Mouse (Mus musculus): Measurements from ENCODE around the gene Ncor1. TPM values are rescaled to one million over a fixed set of nuclear protein-coding genes. Genes with fewer than 3 reads are reported as not detected.

The Ncor1 gene
- polyA plus RNA-seq, 1 experiment from 2014 or later, result 149 TPM

GRCm38 (mm10) chr11:62371776-62372175, 86.6 kb downstream of the Ncor1 start:
- no peak for ATAC-seq (replicated peaks; ENCODE audit: insufficient number of reproducible peaks, low FRiP score, low TSS enrichment)
- Histone ChIP-seq H3K4me1 (ENCODE audit: control insufficient read depth, insufficient read depth, low read length) (no peaks in the 10 kb centered on the region), H3K27ac (ENCODE audit: low read depth, low read length) (no peak overlapping the region), H3K9me3 (replicated peaks; ENCODE audit: control insufficient read depth, low read length) (no peaks in the 10 kb centered on the region), H3K4me2 (no peak overlapping the region), H3K4me3 (ENCODE audit: low read depth, low read length) (no peak overlapping the region), H3K27me3 (ENCODE audit: control insufficient read depth, insufficient read depth, low read length) (no peaks in the 10 kb centered on the region), H3K36me3 (ENCODE audit: control insufficient read depth, insufficient read depth, low read length) (peaks cover 20% of the 10 kb centered on the region), H3K9ac (ENCODE audit: low read depth, low read length) (no peak overlapping the region)
- WGBS (ENCODE audit: insufficient replicate concordance), result 91% methylated on average over 2 of the region's 2 CpGs

GRCm38 (mm10) chr11:62369924-62370323, 88.4 kb downstream of the Ncor1 start:
- H3K36me3 ChIP-seq (ENCODE audit: control insufficient read depth, insufficient read depth, low read length), result peaks cover 21% of the 10 kb centered on the region
- ATAC-seq (replicated peaks; ENCODE audit: insufficient number of reproducible peaks, low FRiP score, low TSS enrichment), result no peak

GRCm38 (mm10) chr11:62366879-62367278, 91.5 kb downstream of the Ncor1 start:
- Histone ChIP-seq H3K36me3 (ENCODE audit: control insufficient read depth, insufficient read depth, low read length) (peaks cover 12% of the 10 kb centered on the region), H3K27ac (ENCODE audit: low read depth, low read length) (no peak overlapping the region)
- WGBS (ENCODE audit: insufficient replicate concordance), result 87% methylated on average over 6 of the region's 6 CpGs

More at GRCm38 (mm10) chr11:62369924-62370323, 88.4 kb downstream of the Ncor1 start:
- H3K27me3 ChIP-seq (ENCODE audit: control insufficient read depth, insufficient read depth, low read length), result no peaks in the 10 kb centered on the region
- H3K27ac ChIP-seq (ENCODE audit: low read depth, low read length), result no peak overlapping the region
- no peaks in the 10 kb centered on the region for H3K4me1 ChIP-seq (ENCODE audit: control insufficient read depth, insufficient read depth, low read length)
- H3K4me3 ChIP-seq (ENCODE audit: low read depth, low read length), result no peak overlapping the region
- no peaks in the 10 kb centered on the region for H3K9me3 ChIP-seq (replicated peaks; ENCODE audit: control insufficient read depth, low read length)
- H3K4me2 ChIP-seq, result no peak overlapping the region
- no peak overlapping the region for H3K9ac ChIP-seq (ENCODE audit: low read depth, low read length)

GRCm38 (mm10) chr11:62355216-62355615, 103.1 kb downstream of the Ncor1 start:
- Histone ChIP-seq H3K27me3 (ENCODE audit: control insufficient read depth, insufficient read depth, low read length) (no peaks in the 10 kb centered on the region), H3K9me3 (replicated peaks; ENCODE audit: control insufficient read depth, low read length) (no peaks in the 10 kb centered on the region), H3K36me3 (ENCODE audit: control insufficient read depth, insufficient read depth, low read length) (peaks cover 19% of the 10 kb centered on the region), H3K4me1 (ENCODE audit: control insufficient read depth, insufficient read depth, low read length) (no peaks in the 10 kb centered on the region), H3K27ac (ENCODE audit: low read depth, low read length) (no peak overlapping the region), H3K4me3 (ENCODE audit: low read depth, low read length) (no peak overlapping the region), H3K4me2 (no peak overlapping the region), H3K9ac (ENCODE audit: low read depth, low read length) (no peak overlapping the region)
- no peak for ATAC-seq (replicated peaks; ENCODE audit: insufficient number of reproducible peaks, low FRiP score, low TSS enrichment)
- 94% methylated on average over 2 of the region's 2 CpGs for WGBS (ENCODE audit: insufficient replicate concordance)

More at GRCm38 (mm10) chr11:62366879-62367278, 91.5 kb downstream of the Ncor1 start:
- H3K4me1 ChIP-seq (ENCODE audit: control insufficient read depth, insufficient read depth, low read length), result no peaks in the 10 kb centered on the region
- H3K9ac ChIP-seq (ENCODE audit: low read depth, low read length), result no peak overlapping the region
- no peak overlapping the region for H3K4me2 ChIP-seq
- no peaks in the 10 kb centered on the region for H3K9me3 ChIP-seq (replicated peaks; ENCODE audit: control insufficient read depth, low read length)
- H3K27me3 ChIP-seq (ENCODE audit: control insufficient read depth, insufficient read depth, low read length), result no peaks in the 10 kb centered on the region
- no peak for ATAC-seq (replicated peaks; ENCODE audit: insufficient number of reproducible peaks, low FRiP score, low TSS enrichment)
- H3K4me3 ChIP-seq (ENCODE audit: low read depth, low read length), result no peak overlapping the region

GRCm38 (mm10) chr11:62351948-62352347, 106.4 kb downstream of the Ncor1 start:
- no peaks in the 10 kb centered on the region for H3K9me3 ChIP-seq (replicated peaks; ENCODE audit: control insufficient read depth, low read length)
- no peak overlapping the region for H3K4me3 ChIP-seq (ENCODE audit: low read depth, low read length)
- 79% methylated on average over 4 of the region's 4 CpGs for WGBS (ENCODE audit: insufficient replicate concordance)
- H3K4me2 ChIP-seq, result no peak overlapping the region
- ATAC-seq (replicated peaks; ENCODE audit: insufficient number of reproducible peaks, low FRiP score, low TSS enrichment), result no peak
- H3K9ac ChIP-seq (ENCODE audit: low read depth, low read length), result no peak overlapping the region
- H3K27me3 ChIP-seq (ENCODE audit: control insufficient read depth, insufficient read depth, low read length), result no peaks in the 10 kb centered on the region
- no peaks in the 10 kb centered on the region for H3K4me1 ChIP-seq (ENCODE audit: control insufficient read depth, insufficient read depth, low read length)
- H3K36me3 ChIP-seq (ENCODE audit: control insufficient read depth, insufficient read depth, low read length), result peaks cover 29% of the 10 kb centered on the region
- no peak overlapping the region for H3K27ac ChIP-seq (ENCODE audit: low read depth, low read length)

- H3K36me3 ChIP-seq (ENCODE audit: control insufficient read depth, insufficient read depth, low read length), result peaks cover 14% of the 10 kb centered on the region
- no peaks in the 10 kb centered on the region for H3K27me3 ChIP-seq (ENCODE audit: control insufficient read depth, insufficient read depth, low read length)
- no peak overlapping the region for H3K9ac ChIP-seq (ENCODE audit: low read depth, low read length)
- H3K9me3 ChIP-seq (replicated peaks; ENCODE audit: control insufficient read depth, low read length), result no peaks in the 10 kb centered on the region
- no peak overlapping the region for H3K4me3 ChIP-seq (ENCODE audit: low read depth, low read length)
- H3K27ac ChIP-seq (ENCODE audit: low read depth, low read length), result no peak overlapping the region
- H3K4me1 ChIP-seq (ENCODE audit: control insufficient read depth, insufficient read depth, low read length), result no peaks in the 10 kb centered on the region
- no peak for ATAC-seq (replicated peaks; ENCODE audit: insufficient number of reproducible peaks, low FRiP score, low TSS enrichment)
- no peak overlapping the region for H3K4me2 ChIP-seq
- 94% methylated on average over 13 of the region's 13 CpGs for WGBS (ENCODE audit: insufficient replicate concordance)
These were observed 115.3 kb downstream of the Ncor1 start for GRCm38 (mm10) chr11:62343002-62343401.

- Histone ChIP-seq H3K27me3 (ENCODE audit: control insufficient read depth, insufficient read depth, low read length) (no peaks in the 10 kb centered on the region), H3K36me3 (ENCODE audit: control insufficient read depth, insufficient read depth, low read length) (peaks cover 42% of the 10 kb centered on the region), H3K9me3 (replicated peaks; ENCODE audit: control insufficient read depth, low read length) (no peaks in the 10 kb centered on the region), H3K9ac (ENCODE audit: low read depth, low read length) (no peak overlapping the region), H3K4me1 (ENCODE audit: control insufficient read depth, insufficient read depth, low read length) (no peaks in the 10 kb centered on the region), H3K4me3 (ENCODE audit: low read depth, low read length) (no peak overlapping the region), H3K4me2 (no peak overlapping the region), H3K27ac (ENCODE audit: low read depth, low read length) (no peak overlapping the region)
- WGBS (ENCODE audit: insufficient replicate concordance), result 87% methylated on average over 4 of the region's 4 CpGs
- no peak for ATAC-seq (replicated peaks; ENCODE audit: insufficient number of reproducible peaks, low FRiP score, low TSS enrichment)
These were observed 126.1 kb downstream of the Ncor1 start for GRCm38 (mm10) chr11:62332228-62332627.

- H3K36me3 ChIP-seq (ENCODE audit: control insufficient read depth, insufficient read depth, low read length), result peaks cover 44% of the 10 kb centered on the region
These were observed 127.2 kb downstream of the Ncor1 start for GRCm38 (mm10) chr11:62331141-62331540.

GRCm38 (mm10) chr11:62323659-62324058, 134.7 kb downstream of the Ncor1 start:
- no peak overlapping the region for H3K4me3 ChIP-seq (ENCODE audit: low read depth, low read length)
- H3K4me2 ChIP-seq, result no peak overlapping the region
- peaks cover 5% of the 10 kb centered on the region; the same call in 1 of the 2 replicates for H3K4me1 ChIP-seq (ENCODE audit: control insufficient read depth, insufficient read depth, low read length)
- H3K36me3 ChIP-seq (ENCODE audit: control insufficient read depth, insufficient read depth, low read length), result peaks cover 65% of the 10 kb centered on the region
- no peak overlapping the region for H3K27ac ChIP-seq (ENCODE audit: low read depth, low read length)
- 49% methylated on average over 3 of the region's 3 CpGs for WGBS (ENCODE audit: insufficient replicate concordance)
- no peak for ATAC-seq (replicated peaks; ENCODE audit: insufficient number of reproducible peaks, low FRiP score, low TSS enrichment)
- no peak overlapping the region for H3K9ac ChIP-seq (ENCODE audit: low read depth, low read length)
- H3K27me3 ChIP-seq (ENCODE audit: control insufficient read depth, insufficient read depth, low read length), result no peaks in the 10 kb centered on the region
- no peaks in the 10 kb centered on the region for H3K9me3 ChIP-seq (replicated peaks; ENCODE audit: control insufficient read depth, low read length)

More at GRCm38 (mm10) chr11:62331141-62331540, 127.2 kb downstream of the Ncor1 start:
- no peak overlapping the region for H3K4me2 ChIP-seq
- no peak overlapping the region for H3K27ac ChIP-seq (ENCODE audit: low read depth, low read length)
- 91% methylated on average over 5 of the region's 5 CpGs for WGBS (ENCODE audit: insufficient replicate concordance)
- H3K4me1 ChIP-seq (ENCODE audit: control insufficient read depth, insufficient read depth, low read length), result no peaks in the 10 kb centered on the region
- H3K9ac ChIP-seq (ENCODE audit: low read depth, low read length), result no peak overlapping the region
- no peak for ATAC-seq (replicated peaks; ENCODE audit: insufficient number of reproducible peaks, low FRiP score, low TSS enrichment)
- no peaks in the 10 kb centered on the region for H3K9me3 ChIP-seq (replicated peaks; ENCODE audit: control insufficient read depth, low read length)
- no peaks in the 10 kb centered on the region for H3K27me3 ChIP-seq (ENCODE audit: control insufficient read depth, insufficient read depth, low read length)
- H3K4me3 ChIP-seq (ENCODE audit: low read depth, low read length), result no peak overlapping the region

Measured in heart, embryonic 11.5 days (tissue).